Mouse (Mus musculus) duodenum, adult 2 months (tissue): ENCODE measurements around the gene Eif6. TPM values are rescaled to one million over a fixed set of nuclear protein-coding genes. Genes with fewer than 3 reads are reported as not detected.

Experiments
- polyA plus RNA-seq: library from polyadenylated mRNA; depleted of rRNA; stranded (reverse); fragments of >200 nt; gene quantifications from 2 replicates; pipeline ENCODE4 v1.2.3, GENCODE M21; 2012; ENCODE audit warnings: low replicate concordance; rRNA removed

Eif6 gene
- polyA plus RNA-seq = 336 and 452 TPM in 2 replicates

DNA sequence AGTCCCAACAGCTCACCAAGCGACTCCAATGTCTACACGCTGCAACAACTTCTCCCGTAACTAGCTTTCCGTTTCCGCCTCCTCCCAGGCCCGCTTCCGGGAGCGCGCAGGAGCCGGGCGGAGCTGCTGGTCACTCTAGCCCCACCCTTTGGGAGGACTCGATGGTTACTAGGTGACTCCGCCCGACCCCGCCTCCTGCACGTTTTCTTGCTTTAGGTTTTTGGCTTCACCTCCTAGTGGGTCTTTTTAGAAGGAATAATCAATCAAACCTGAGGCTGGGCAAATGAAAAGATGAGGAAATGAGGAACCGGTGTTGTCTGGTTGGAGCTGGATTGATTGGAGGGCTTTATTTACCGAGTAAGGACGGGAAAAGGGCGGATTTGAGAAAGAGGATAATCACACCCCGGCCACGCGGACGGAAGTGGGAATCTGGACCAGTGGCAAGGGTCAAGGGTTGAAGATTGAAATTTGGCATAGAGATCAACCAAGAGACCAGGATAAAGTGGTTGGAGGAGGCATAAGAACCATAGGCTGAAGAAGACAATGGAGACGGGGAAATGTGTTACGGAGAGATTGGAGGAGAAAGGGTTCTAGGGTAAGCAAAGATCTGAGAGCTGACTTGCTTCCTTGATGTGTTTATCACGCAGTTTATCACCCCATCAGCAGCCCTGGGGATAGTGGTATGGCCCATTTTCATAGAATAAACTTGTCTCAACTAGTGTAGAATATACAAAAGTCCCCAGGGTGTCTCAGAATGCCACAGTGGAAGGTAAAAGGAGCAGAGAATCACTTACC is at the start of gene Eif6:
Gene Eif6 (minus strand): TSS at position 296 of the 795 bp plus-strand sequence.

DNA sequence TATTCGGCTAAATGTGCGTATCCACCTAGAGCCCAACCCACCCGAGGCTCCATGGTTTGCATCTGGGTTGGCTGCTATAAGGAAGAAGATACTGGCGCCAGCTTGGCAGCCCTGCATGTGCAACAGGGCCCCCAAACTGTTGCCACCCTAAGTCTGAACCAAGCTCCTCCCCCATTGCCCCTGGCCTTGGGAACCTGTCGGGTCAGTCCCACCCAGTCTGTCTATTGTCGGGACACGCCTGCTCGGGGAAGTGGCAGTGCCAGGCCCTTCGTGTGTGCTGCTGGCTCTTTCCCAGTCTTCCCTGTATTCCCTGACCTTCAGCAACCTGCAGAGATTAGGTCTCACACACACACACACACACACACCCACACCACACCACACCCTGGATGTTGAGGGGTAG is 8.0 kb upstream of the Eif6 start, which contains the start of gene Fam83c:
Gene Fam83c (minus strand): TSS at position 123 of the 400 bp plus-strand sequence.

DNA sequence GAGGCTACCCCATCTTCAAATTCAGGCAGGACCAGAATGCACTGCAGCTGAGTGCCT is 7.5 kb downstream of the Eif6 start, which contains the start of gene BC029722:
Gene BC029722 (minus strand): TSS at position 35 of the 57 bp plus-strand sequence.

DNA sequence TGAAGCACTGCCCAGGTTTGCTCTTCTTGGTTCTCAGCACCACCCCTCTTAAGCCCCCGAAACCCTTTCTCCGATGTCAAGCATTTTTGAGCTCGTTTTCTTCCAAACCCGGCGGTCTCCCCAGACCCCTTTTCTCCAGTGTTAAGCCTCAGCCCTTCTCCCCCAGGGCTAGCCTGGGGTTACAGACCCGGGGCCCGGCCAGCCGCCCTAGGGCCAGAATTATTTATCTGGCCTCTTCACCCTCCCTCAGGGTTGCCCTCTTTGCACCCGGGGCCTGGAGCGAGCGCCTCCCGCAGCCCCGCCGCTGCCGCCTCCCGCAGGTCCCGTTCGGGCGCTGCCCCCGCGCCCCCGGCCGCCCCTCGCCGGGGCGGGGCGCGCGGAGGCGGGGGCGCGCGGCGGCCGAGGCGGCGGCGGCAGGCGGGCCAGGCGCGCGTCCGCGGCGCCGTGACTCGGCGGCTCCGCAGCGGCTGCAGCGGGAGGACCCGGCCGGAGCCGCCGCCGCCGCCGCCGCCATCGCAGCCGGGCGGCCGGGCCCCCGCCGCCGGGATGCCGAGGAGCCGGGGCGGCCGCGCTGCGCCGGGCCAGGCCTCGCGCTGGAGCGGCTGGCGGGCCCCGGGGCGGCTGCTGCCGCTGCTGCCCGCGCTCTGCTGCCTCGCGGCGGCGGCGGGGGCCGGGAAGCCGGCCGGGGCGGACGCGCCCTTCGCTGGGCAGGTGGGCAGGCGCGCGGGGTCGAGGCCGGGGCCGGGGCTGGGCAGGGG is 51.6 kb downstream of the Eif6 start, which contains the start of gene Mmp24:
Gene Mmp24 (plus strand): TSS at position 416 of the 758 bp plus-strand sequence.

Other genes starting within 250 kb of the Eif6 start
- 73.2 and 195 TPM in 2 replicates for gene Gss, start 234.1 kb downstream of the Eif6 start, polyA plus RNA-seq
- 0.04 and 0.15 TPM in 2 replicates for gene Myh7b, start 215.7 kb downstream of the Eif6 start, polyA plus RNA-seq
- gene Trpc4ap, start 134.5 kb downstream of the Eif6 start, polyA plus RNA-seq = 105 and 143 TPM in 2 replicates
- 53.3 and 79.7 TPM in 2 replicates for gene Edem2, start 97.5 kb downstream of the Eif6 start, polyA plus RNA-seq
- not detected in 2 replicates for gene Gm17581, start 91.1 kb downstream of the Eif6 start, polyA plus RNA-seq
- 6.9 and 9.3 TPM in 2 replicates for gene Procr, start 75.8 kb downstream of the Eif6 start, polyA plus RNA-seq
- 0.34 and 0.62 TPM in 2 replicates for gene Mmp24, start 51.6 kb downstream of the Eif6 start, polyA plus RNA-seq
- 55.5 and 73.0 TPM in 2 replicates for gene BC029722, start 7.5 kb downstream of the Eif6 start, polyA plus RNA-seq
- 0.15 and 1.1 TPM in 2 replicates for gene Fam83c, start 7.9 kb upstream of the Eif6 start, polyA plus RNA-seq
- 6.6 and 8.5 TPM in 2 replicates for gene Uqcc1, start 103.4 kb upstream of the Eif6 start, polyA plus RNA-seq
- gene Gm15557, start 113.8 kb upstream of the Eif6 start, polyA plus RNA-seq = not detected in 2 replicates
- gene Gdf5, start 118.4 kb upstream of the Eif6 start, polyA plus RNA-seq = not detected in 2 replicates
- gene Cep250, start 129.5 kb upstream of the Eif6 start, polyA plus RNA-seq = 3.8 and 4.3 TPM in 2 replicates
- gene 6430550D23Rik, start 181.1 kb upstream of the Eif6 start, polyA plus RNA-seq = 1.4 and 1.9 TPM in 2 replicates
- gene Ergic3, start 181.1 kb upstream of the Eif6 start, polyA plus RNA-seq = 225 and 402 TPM in 2 replicates
- gene Fer1l4, start 226.0 kb upstream of the Eif6 start, polyA plus RNA-seq = 0.30 and 10.9 TPM in 2 replicates
- gene Spag4, start 238.2 kb upstream of the Eif6 start, polyA plus RNA-seq = 0.27 and 0.93 TPM in 2 replicates